Mouse (Mus musculus) hindbrain, embryonic 14.5 days (tissue): ENCODE measurements around the gene Lpp. TPM values are rescaled to one million over a fixed set of nuclear protein-coding genes. Genes with fewer than 3 reads are reported as not detected.

ENCODE experiments used
- ATAC-seq: fragments of 200-750 bp; cut with Nextera tagmentation; 2 replicates; pipeline ENCODE4 v1.8.0; 2017; ENCODE audit warnings: moderate number of reproducible peaks, mild to moderate bottlenecking, moderate TSS enrichment, moderate library complexity; ENCODE audit not compliant: low FRiP score
- DNase-seq: peaks from one replicate; pipeline ENCODE4 v3.0.0-alpha.2; 2015; ENCODE audit warnings: low spot score
- H3K27ac ChIP-seq: fragments of 300-500 bp; sonication (generic); 2 replicates; pipeline ENCODE4 v1.5.1; 2014; ENCODE audit warnings: mild to moderate bottlenecking, moderate library complexity
- H3K27me3 ChIP-seq: fragments of 300-500 bp; sonication (generic); 2 replicates; pipeline ENCODE4 v1.6.1; 2014; ENCODE audit warnings: mild to moderate bottlenecking, low read length, mixed read lengths; ENCODE audit not compliant: control insufficient read depth, insufficient read depth
- H3K36me3 ChIP-seq: fragments of 300-500 bp; sonication (generic); replicated peaks from 2 replicates; pipeline ENCODE4 v1.6.1; 2014; ENCODE audit not compliant: control insufficient read depth, insufficient read depth
- H3K4me1 ChIP-seq: fragments of 300-500 bp; sonication (generic); replicated peaks from 2 replicates; pipeline ENCODE4 v1.6.1; 2014; ENCODE audit warnings: antibody characterized with exemption, low read length, mixed read lengths; ENCODE audit not compliant: control insufficient read depth, insufficient read depth
- H3K4me2 ChIP-seq: fragments of 300-500 bp; sonication (generic); replicated peaks from 2 replicates; pipeline ENCODE4 v1.6.1; 2014; ENCODE audit warnings: mild to moderate bottlenecking, moderate library complexity
- H3K4me3 ChIP-seq: fragments of 300-500 bp; sonication (generic); replicated peaks from 2 replicates; pipeline ENCODE4 v1.5.1; 2014; ENCODE audit warnings: mild to moderate bottlenecking, low read length
- H3K9ac ChIP-seq: fragments of 300-500 bp; sonication (generic); 2 replicates; pipeline ENCODE4 v1.6.1; 2014
- H3K9me3 ChIP-seq: fragments of 300-500 bp; sonication (generic); 2 replicates; pipeline ENCODE4 v1.6.1; 2016; ENCODE audit warnings: low read length; ENCODE audit not compliant: control insufficient read depth
- WGBS: fragments of 180-500 bp; shearing (Covaris S2); extraction: QIAGEN DNeasy Blood & Tissue Kit; methylation state at CpG from one replicate; pipeline ENCODE4 v1.1.7; 2014; 5-methylcytosine and 5-hydroxymethylcytosine counted together
- polyA plus RNA-seq: library from polyadenylated mRNA; unstranded; fragments of >200 nt; fragmentation: Nextera tagmentation; extraction: Ambion mirVana; gene quantifications from 2 replicates; pipeline ENCODE4 v1.2.1, GENCODE M21; 2014

Lpp gene
- polyA plus RNA-seq, 1 experiment from 2014 or later, result 13.0 TPM

- DNase-seq, result no peak
- H3K4me1 ChIP-seq, result no peaks in the 10 kb centered on the region
- H3K4me2 ChIP-seq, result no peak overlapping the region
- H3K36me3 ChIP-seq, result no peaks in the 10 kb centered on the region
- no peak overlapping the region for H3K9ac ChIP-seq
- no peak for ATAC-seq
- H3K27ac ChIP-seq, result no peak overlapping the region
- no peak overlapping the region for H3K4me3 ChIP-seq
- H3K27me3 ChIP-seq, result no peaks in the 10 kb centered on the region
- 80% methylated on average over 4 of the region's 4 CpGs for WGBS
- H3K9me3 ChIP-seq, result no peaks in the 10 kb centered on the region
Measured at GRCm38 (mm10) chr16:24740714-24741113, 347.4 kb downstream of the Lpp start.

GRCm38 (mm10) chr16:24749816-24750215, 356.5 kb downstream of the Lpp start:
- Histone ChIP-seq H3K9ac (no peak overlapping the region), H3K36me3 (no peaks in the 10 kb centered on the region), H3K4me3 (no peak overlapping the region), H3K4me2 (no peak overlapping the region), H3K27ac (no peak overlapping the region), H3K4me1 (no peaks in the 10 kb centered on the region), H3K9me3 (no peaks in the 10 kb centered on the region), H3K27me3 (no peaks in the 10 kb centered on the region)
- no peak for ATAC-seq
- DNase-seq, result no peak

DNA sequence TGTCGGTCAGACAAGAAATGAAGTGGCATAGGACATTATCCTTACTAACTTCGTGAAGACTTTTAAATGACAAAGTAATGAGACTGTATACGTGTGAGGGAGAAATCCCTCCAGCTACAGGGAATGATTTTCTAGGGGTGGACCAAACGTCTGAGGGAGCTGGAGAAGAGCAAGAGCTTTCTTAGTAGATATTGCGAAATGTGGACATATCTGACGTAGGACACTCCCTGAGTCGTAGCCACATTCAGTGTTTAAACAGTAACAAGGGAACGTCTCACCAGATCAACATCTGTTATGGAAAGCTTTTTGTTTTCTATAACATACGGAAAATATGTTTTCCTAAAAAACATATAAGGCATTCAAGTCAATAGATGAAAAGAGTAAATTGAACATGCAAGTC, 362.8 kb downstream of the Lpp start:
- H3K4me1 ChIP-seq, result no peaks in the 10 kb centered on the region
- no peak overlapping the region for H3K4me3 ChIP-seq
- 92% methylated on average over 9 of the region's 9 CpGs for WGBS
- H3K27ac ChIP-seq, result no peak overlapping the region
- H3K4me2 ChIP-seq, result no peak overlapping the region
- ATAC-seq (no peak), DNase-seq (no peak)
- H3K9me3 ChIP-seq, result no peaks in the 10 kb centered on the region
- no peaks in the 10 kb centered on the region for H3K27me3 ChIP-seq
- no peaks in the 10 kb centered on the region for H3K36me3 ChIP-seq
- no peak overlapping the region for H3K9ac ChIP-seq

- Histone ChIP-seq H3K9me3 (no peaks in the 10 kb centered on the region), H3K27ac (no peak overlapping the region), H3K36me3 (no peaks in the 10 kb centered on the region), H3K4me3 (no peak overlapping the region), H3K9ac (no peak overlapping the region), H3K4me1 (no peaks in the 10 kb centered on the region), H3K27me3 (no peaks in the 10 kb centered on the region), H3K4me2 (no peak overlapping the region)
- DNase-seq, result no peak
- ATAC-seq, result no peak
- 90% methylated on average over 3 of the region's 3 CpGs for WGBS
Measured at GRCm38 (mm10) chr16:24766051-24766450, 372.7 kb downstream of the Lpp start.

GRCm38 (mm10) chr16:24766596-24766995, 373.3 kb downstream of the Lpp start:
- DNase-seq (no peak), ATAC-seq (no peak)
- 76% methylated on average over 2 of the region's 2 CpGs for WGBS
- H3K4me3 ChIP-seq, result no peak overlapping the region
- H3K27me3 ChIP-seq, result no peaks in the 10 kb centered on the region
- H3K36me3 ChIP-seq, result no peaks in the 10 kb centered on the region
- H3K27ac ChIP-seq, result no peak overlapping the region
- H3K9ac ChIP-seq, result no peak overlapping the region
- no peak overlapping the region for H3K4me2 ChIP-seq
- no peaks in the 10 kb centered on the region for H3K4me1 ChIP-seq
- no peaks in the 10 kb centered on the region for H3K9me3 ChIP-seq

DNA sequence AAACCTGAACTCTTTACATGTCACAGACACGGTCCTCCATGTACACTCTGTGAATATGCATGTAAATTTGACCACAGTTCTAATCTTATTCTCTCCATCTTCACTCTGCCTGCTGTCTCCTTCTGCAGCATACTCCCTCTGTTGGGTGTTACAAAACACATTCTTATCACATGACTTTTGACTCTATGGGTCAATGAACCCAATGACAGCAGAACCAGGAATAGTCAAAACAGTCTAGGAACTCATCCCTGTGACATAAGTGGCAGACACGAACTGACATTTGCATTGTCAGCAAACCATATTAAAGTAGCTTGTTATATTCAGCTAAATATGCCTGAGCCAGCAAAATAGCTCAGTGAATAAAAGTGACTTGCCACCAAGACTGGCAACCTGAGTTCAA, 383.7 kb downstream of the Lpp start:
- no peak overlapping the region for H3K9ac ChIP-seq
- WGBS, result 89% methylated on average over 2 of the region's 2 CpGs
- no peak overlapping the region for H3K4me2 ChIP-seq
- ATAC-seq (no peak), DNase-seq (no peak)
- no peaks in the 10 kb centered on the region for H3K4me1 ChIP-seq
- no peaks in the 10 kb centered on the region for H3K36me3 ChIP-seq
- H3K27ac ChIP-seq, result no peak overlapping the region
- H3K27me3 ChIP-seq, result no peaks in the 10 kb centered on the region
- H3K4me3 ChIP-seq, result no peak overlapping the region
- H3K9me3 ChIP-seq, result no peaks in the 10 kb centered on the region

DNA sequence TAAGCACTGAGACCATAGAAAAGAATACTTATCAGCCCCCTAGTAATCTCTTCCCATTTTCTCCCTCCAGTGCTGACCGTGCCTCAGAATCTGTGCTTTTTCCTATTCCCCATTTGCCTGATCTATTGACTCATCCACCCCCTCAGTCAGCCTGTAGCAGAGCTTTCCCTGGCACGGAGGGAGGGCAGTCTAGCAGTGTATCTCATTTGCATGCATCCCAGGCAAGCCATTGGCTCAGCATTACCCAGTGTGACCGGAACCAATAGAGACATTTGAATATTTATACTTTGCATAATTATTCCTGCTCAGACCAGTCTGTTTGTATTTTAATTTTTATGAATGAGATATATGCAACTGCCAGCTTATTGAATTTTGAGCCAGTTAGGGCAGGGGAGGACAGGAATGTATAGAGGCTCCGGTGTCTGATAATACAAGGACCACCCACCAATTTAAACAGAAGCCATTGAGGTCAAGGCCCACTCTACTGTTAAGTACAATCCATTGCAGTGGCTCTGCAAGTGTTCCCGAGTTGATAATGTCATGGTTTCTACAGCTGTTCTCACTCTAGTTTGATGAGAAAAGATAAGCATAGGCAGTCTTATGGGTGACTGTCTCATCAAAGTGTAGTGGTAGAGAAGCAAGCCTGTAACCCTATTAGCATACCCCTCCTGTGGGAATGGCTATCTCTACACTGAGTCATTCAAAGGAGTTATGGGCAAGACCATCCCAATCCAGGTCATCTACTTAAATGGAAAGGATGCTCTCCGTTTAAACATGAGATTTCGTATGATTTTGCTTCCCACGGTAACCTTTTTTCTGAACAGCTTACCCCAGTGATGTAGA, 385.3 kb downstream of the Lpp start:
- no peaks in the 10 kb centered on the region for H3K36me3 ChIP-seq
- DNase-seq, result peak; percentile 26
- no peak overlapping the region for H3K27ac ChIP-seq
- peak; percentile 91 for ATAC-seq
- no peaks in the 10 kb centered on the region for H3K4me1 ChIP-seq
- no peaks in the 10 kb centered on the region for H3K9me3 ChIP-seq
- H3K27me3 ChIP-seq, result no peaks in the 10 kb centered on the region
- H3K4me2 ChIP-seq, result no peak overlapping the region
- 55% methylated on average over 8 of the region's 8 CpGs for WGBS
- H3K9ac ChIP-seq, result no peak overlapping the region
- H3K4me3 ChIP-seq, result no peak overlapping the region

DNA sequence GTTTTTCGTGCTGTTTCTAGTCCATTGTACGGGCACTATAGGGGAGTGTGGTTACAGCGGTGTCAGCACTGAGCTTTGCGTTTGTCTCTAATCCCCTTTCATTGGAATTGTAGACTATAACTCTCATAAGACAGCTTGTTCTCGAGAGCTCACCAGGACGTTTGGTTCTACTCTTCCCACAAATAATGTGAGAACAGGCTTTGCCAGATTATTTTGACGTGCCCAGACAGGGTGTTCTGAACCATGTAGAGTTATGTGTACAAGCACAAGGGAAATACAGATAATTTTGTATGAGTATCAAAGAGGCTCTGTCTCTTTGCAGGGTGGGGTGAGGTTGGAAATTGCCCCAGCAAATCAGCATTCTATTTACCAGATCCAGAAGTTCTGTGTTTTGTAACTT, 387.2 kb downstream of the Lpp start:
- Histone ChIP-seq H3K36me3 (no peaks in the 10 kb centered on the region), H3K4me1 (no peaks in the 10 kb centered on the region), H3K9ac (no peak overlapping the region), H3K9me3 (no peaks in the 10 kb centered on the region), H3K27ac (no peak overlapping the region), H3K27me3 (no peaks in the 10 kb centered on the region), H3K4me2 (no peak overlapping the region), H3K4me3 (no peak overlapping the region)
- WGBS, result 69% methylated on average over 7 of the region's 7 CpGs
- no peak for ATAC-seq
- no peak for DNase-seq

DNA sequence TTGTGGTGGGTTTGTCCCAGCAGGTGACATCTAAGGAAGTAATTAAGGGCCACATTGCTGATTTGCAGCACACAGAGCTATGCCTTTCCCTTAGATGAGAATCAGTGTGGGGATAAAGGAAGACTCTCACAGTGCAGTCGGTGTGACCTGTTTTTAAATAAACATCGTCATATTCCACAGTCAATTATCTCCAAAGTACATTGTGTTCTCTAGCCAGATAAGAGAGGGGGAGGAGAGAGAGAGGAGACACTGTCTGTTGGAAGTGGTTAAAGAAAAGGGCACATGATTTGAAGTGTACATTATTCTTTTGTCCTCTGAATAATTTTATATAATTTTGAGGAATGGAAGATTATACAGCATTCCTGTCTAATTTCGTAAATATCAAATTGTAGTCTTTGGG, 388.6 kb downstream of the Lpp start:
- H3K9ac ChIP-seq, result no peak overlapping the region
- H3K27ac ChIP-seq, result no peak overlapping the region
- H3K36me3 ChIP-seq, result no peaks in the 10 kb centered on the region
- no peak overlapping the region for H3K4me2 ChIP-seq
- no peaks in the 10 kb centered on the region for H3K9me3 ChIP-seq
- DNase-seq (no peak), ATAC-seq (no peak)
- no peak overlapping the region for H3K4me3 ChIP-seq
- no peaks in the 10 kb centered on the region for H3K27me3 ChIP-seq
- no peaks in the 10 kb centered on the region for H3K4me1 ChIP-seq
- WGBS, result 88% methylated on average over 3 of the region's 3 CpGs

DNA sequence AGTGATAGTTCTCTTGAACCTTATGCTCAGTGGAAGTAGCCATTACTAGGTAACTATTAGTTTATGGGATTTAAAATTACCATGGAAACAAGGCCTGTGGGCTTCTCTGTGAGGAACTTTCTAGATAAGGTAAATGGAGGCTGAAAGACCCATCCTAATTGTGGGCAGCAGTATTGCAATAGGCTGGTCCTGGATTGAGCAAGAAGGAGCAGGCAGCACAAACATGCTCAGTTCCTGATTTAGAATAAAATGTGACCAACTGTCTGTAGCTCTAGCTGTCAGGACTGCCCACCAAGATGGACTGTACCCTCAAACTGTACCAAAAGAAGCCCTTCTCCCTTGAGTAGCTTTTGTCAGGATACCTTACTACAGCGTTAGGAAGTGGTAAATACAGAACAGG, 392.3 kb downstream of the Lpp start:
- no peak overlapping the region for H3K4me2 ChIP-seq
- H3K9me3 ChIP-seq, result no peaks in the 10 kb centered on the region
- H3K4me3 ChIP-seq, result no peak overlapping the region
- no peak overlapping the region for H3K27ac ChIP-seq
- no peaks in the 10 kb centered on the region for H3K4me1 ChIP-seq
- no peak for DNase-seq
- WGBS, result 88% methylated on average over 1 of the region's 1 CpGs
- no peak overlapping the region for H3K9ac ChIP-seq
- H3K36me3 ChIP-seq, result no peaks in the 10 kb centered on the region
- no peak for ATAC-seq
- H3K27me3 ChIP-seq, result no peaks in the 10 kb centered on the region
